Mouse (Mus musculus) brain, embryonic 14.5 days (tissue): ENCODE measurements around the gene Shc4.

ENCODE experiments used
- CTCF ChIP-seq: fragments of 200-500 bp; IDR thresholded peaks from 2 replicates; pipeline ENCODE4 v1.5.1; 2012; ENCODE audit warnings: inconsistent platforms, mild to moderate bottlenecking, moderate library complexity, borderline replicate concordance; ENCODE audit not compliant: insufficient read depth, insufficient read length; ENCODE audit errors: extremely low read depth
- POLR2A ChIP-seq: fragments of 200-500 bp; IDR thresholded peaks from 2 replicates; pipeline ENCODE4 v1.6.1; 2012; ENCODE audit warnings: mild to moderate bottlenecking, inconsistent platforms, borderline replicate concordance; ENCODE audit not compliant: poor library complexity, insufficient read depth, insufficient read length, severe bottlenecking; ENCODE audit errors: extremely low read depth

DNA sequence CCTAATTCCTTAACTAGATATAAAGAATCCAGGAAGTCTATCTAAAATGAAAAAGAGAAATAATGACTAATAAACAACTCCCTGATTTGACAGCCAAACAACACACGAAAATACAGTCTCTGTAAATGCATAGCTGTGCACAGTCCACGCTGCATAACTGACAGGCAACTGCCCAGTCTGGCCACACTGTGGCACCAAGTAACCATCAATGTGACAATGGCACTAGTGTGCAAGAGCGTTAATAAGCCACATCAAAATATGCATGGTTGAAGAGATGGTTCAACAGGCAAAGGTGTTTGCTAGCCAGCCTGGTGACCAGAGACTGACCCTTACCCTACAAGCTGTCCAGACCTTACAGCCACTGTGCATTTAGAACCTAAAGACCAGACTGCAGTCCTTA is 41.1 kb upstream of the Shc4 start:
- TF ChIP-seq CTCF (peak; percentile 52; the same call in 1 of the 2 replicates), POLR2A (no peak)
